Mouse (Mus musculus) kidney, adult 2 months (tissue): ENCODE measurements around the gene Nt5c3.

Experiments
- CTCF ChIP-seq: fragments of 200-500 bp; conservative IDR thresholded peaks from 2 replicates; pipeline ENCODE4 v1.5.1; 2011; ENCODE audit warnings: low read depth, mild to moderate bottlenecking, control low read depth, low read length, moderate library complexity, mixed read lengths; ENCODE audit not compliant: insufficient read depth, insufficient read length
- POLR2A ChIP-seq: fragments of 200-500 bp; IDR thresholded peaks from one replicate; pipeline ENCODE4 v1.6.1; 2011; ENCODE audit warnings: low read depth, low read length, control low read depth

GRCm38 (mm10) chr6:56932464-56932863 is 8.7 kb upstream of the Nt5c3 start:
- TF ChIP-seq CTCF (no peak), POLR2A (no peak)
